Mouse (Mus musculus) midbrain, embryonic 13.5 days (tissue): ENCODE measurements around the gene Emc7. TPM values are rescaled to one million over a fixed set of nuclear protein-coding genes. Genes with fewer than 3 reads are reported as not detected.

ENCODE experiments used
- ATAC-seq: fragments of 200-750 bp; cut with Nextera tagmentation; 2 replicates; pipeline ENCODE4 v1.8.0; 2017; ENCODE audit warnings: mild to moderate bottlenecking, moderate TSS enrichment, moderate library complexity
- H3K27ac ChIP-seq: fragments of 300-500 bp; sonication (generic); 2 replicates; pipeline ENCODE4 v1.5.1; 2015; ENCODE audit warnings: inconsistent platforms, mild to moderate bottlenecking, moderate library complexity
- H3K27me3 ChIP-seq: fragments of 300-500 bp; sonication (generic); 2 replicates; pipeline ENCODE4 v1.6.1; 2015; ENCODE audit warnings: mild to moderate bottlenecking, inconsistent platforms
- H3K36me3 ChIP-seq: fragments of 300-500 bp; sonication (generic); 2 replicates; pipeline ENCODE4 v1.6.1; 2015; ENCODE audit warnings: mild to moderate bottlenecking, inconsistent platforms
- H3K4me1 ChIP-seq: fragments of 300-500 bp; sonication (generic); replicated peaks from 2 replicates; pipeline ENCODE4 v1.6.1; 2015; ENCODE audit warnings: inconsistent platforms
- H3K4me2 ChIP-seq: fragments of 300-500 bp; sonication (generic); replicated peaks from 2 replicates; pipeline ENCODE4 v1.6.1; 2015; ENCODE audit warnings: moderate library complexity, mild to moderate bottlenecking, inconsistent platforms
- H3K4me3 ChIP-seq: fragments of 300-500 bp; sonication (generic); replicated peaks from 2 replicates; pipeline ENCODE4 v1.5.1; 2015; ENCODE audit warnings: mild to moderate bottlenecking, inconsistent platforms
- H3K9ac ChIP-seq: fragments of 300-500 bp; sonication (generic); replicated peaks from 2 replicates; pipeline ENCODE4 v1.6.1; 2015; ENCODE audit warnings: mild to moderate bottlenecking, inconsistent platforms
- H3K9me3 ChIP-seq: fragments of 300-500 bp; sonication (generic); 2 replicates; pipeline ENCODE4 v1.6.1; 2016; ENCODE audit warnings: mild to moderate bottlenecking, inconsistent platforms
- WGBS: fragments of 180-500 bp; shearing (Covaris S2); methylation state at CpG from one replicate; pipeline ENCODE4 v1.1.7; 2015; 5-methylcytosine and 5-hydroxymethylcytosine counted together
- polyA plus RNA-seq: library from polyadenylated mRNA; unstranded; fragments of >200 nt; fragmentation: Nextera tagmentation; extraction: Ambion mirVana; gene quantifications from 2 replicates; pipeline ENCODE4 v1.2.1, GENCODE M21; 2015

Gene Emc7
- polyA plus RNA-seq, 1 experiment from 2014 or later, result 15.7 TPM

GRCm38 (mm10) chr2:112506841-112507435 lies 52.1 kb downstream of the Emc7 start:
- WGBS, result 75% methylated on average over 5 of the region's 5 CpGs
- Histone ChIP-seq H3K27me3 (no peaks in the 10 kb centered on the region), H3K4me2 (no peak overlapping the region), H3K27ac (no peak overlapping the region), H3K4me3 (no peak overlapping the region), H3K4me1 (no peaks in the 10 kb centered on the region), H3K36me3 (no peaks in the 10 kb centered on the region), H3K9ac (no peak overlapping the region), H3K9me3 (no peaks in the 10 kb centered on the region)
- ATAC-seq, result no peak

- no peak overlapping the region for H3K27ac ChIP-seq
- H3K9ac ChIP-seq, result no peak overlapping the region
- no peak for ATAC-seq
- H3K36me3 ChIP-seq, result no peaks in the 10 kb centered on the region
- no peaks in the 10 kb centered on the region for H3K27me3 ChIP-seq
- H3K4me1 ChIP-seq, result no peaks in the 10 kb centered on the region
- no peak overlapping the region for H3K4me3 ChIP-seq
- 95% methylated on average over 1 of the region's 1 CpGs for WGBS
- no peak overlapping the region for H3K4me2 ChIP-seq
- H3K9me3 ChIP-seq, result no peaks in the 10 kb centered on the region
Observed at GRCm38 (mm10) chr2:112507444-112507843, 52.6 kb downstream of the Emc7 start.

- H3K9me3 ChIP-seq, result no peaks in the 10 kb centered on the region
- no peak overlapping the region for H3K27ac ChIP-seq
- H3K4me1 ChIP-seq, result no peaks in the 10 kb centered on the region
- no peak overlapping the region for H3K4me3 ChIP-seq
- no peaks in the 10 kb centered on the region for H3K36me3 ChIP-seq
- WGBS, result 89% methylated on average over 4 of the region's 4 CpGs
- no peak overlapping the region for H3K9ac ChIP-seq
- no peaks in the 10 kb centered on the region for H3K27me3 ChIP-seq
- ATAC-seq, result no peak
- H3K4me2 ChIP-seq, result no peak overlapping the region
Observed at GRCm38 (mm10) chr2:112510140-112510539, 55.3 kb downstream of the Emc7 start.

- no peak overlapping the region for H3K27ac ChIP-seq
- no peak overlapping the region for H3K4me3 ChIP-seq
- ATAC-seq, result no peak
- no peak overlapping the region for H3K4me2 ChIP-seq
- no peaks in the 10 kb centered on the region for H3K36me3 ChIP-seq
- no peaks in the 10 kb centered on the region for H3K9me3 ChIP-seq
- 100% methylated on average over 1 of the region's 1 CpGs for WGBS
- no peaks in the 10 kb centered on the region for H3K4me1 ChIP-seq
- no peak overlapping the region for H3K9ac ChIP-seq
- H3K27me3 ChIP-seq, result no peaks in the 10 kb centered on the region
Observed at GRCm38 (mm10) chr2:112513036-112513435, 58.2 kb downstream of the Emc7 start.

- H3K4me2 ChIP-seq, result no peak overlapping the region
- no peak for ATAC-seq
Observed at GRCm38 (mm10) chr2:112516728-112517127, 61.9 kb downstream of the Emc7 start.

GRCm38 (mm10) chr2:112517218-112517617 lies 62.4 kb downstream of the Emc7 start:
- Histone ChIP-seq H3K27me3 (no peaks in the 10 kb centered on the region), H3K4me1 (no peaks in the 10 kb centered on the region), H3K4me2 (no peak overlapping the region), H3K27ac (no peak overlapping the region), H3K4me3 (no peak overlapping the region), H3K36me3 (no peaks in the 10 kb centered on the region), H3K9me3 (no peaks in the 10 kb centered on the region), H3K9ac (no peak overlapping the region)
- WGBS, result 90% methylated on average over 3 of the region's 3 CpGs
- no peak for ATAC-seq

More at GRCm38 (mm10) chr2:112516728-112517127, 61.9 kb downstream of the Emc7 start:
- no peaks in the 10 kb centered on the region for H3K27me3 ChIP-seq
- 65% methylated on average over 3 of the region's 3 CpGs for WGBS
- H3K4me1 ChIP-seq, result no peaks in the 10 kb centered on the region
- H3K4me3 ChIP-seq, result no peak overlapping the region
- H3K9me3 ChIP-seq, result no peaks in the 10 kb centered on the region
- no peaks in the 10 kb centered on the region for H3K36me3 ChIP-seq
- no peak overlapping the region for H3K9ac ChIP-seq
- H3K27ac ChIP-seq, result no peak overlapping the region

GRCm38 (mm10) chr2:112518541-112518940 lies 63.7 kb downstream of the Emc7 start:
- Histone ChIP-seq H3K9me3 (no peaks in the 10 kb centered on the region), H3K4me3 (no peak overlapping the region), H3K4me2 (no peak overlapping the region), H3K36me3 (no peaks in the 10 kb centered on the region), H3K4me1 (no peaks in the 10 kb centered on the region), H3K27ac (no peak overlapping the region), H3K27me3 (no peaks in the 10 kb centered on the region), H3K9ac (no peak overlapping the region)
- ATAC-seq, result no peak

GRCm38 (mm10) chr2:112520526-112521482 lies 66.0 kb downstream of the Emc7 start:
- no peaks in the 10 kb centered on the region for H3K9me3 ChIP-seq
- ATAC-seq, result no peak

More at GRCm38 (mm10) chr2:112520526-112521482, 66.0 kb downstream of the Emc7 start:
- Histone ChIP-seq H3K27ac (no peak overlapping the region), H3K27me3 (no peaks in the 10 kb centered on the region), H3K4me1 (no peaks in the 10 kb centered on the region), H3K4me3 (no peak overlapping the region), H3K36me3 (no peaks in the 10 kb centered on the region), H3K9ac (no peak overlapping the region), H3K4me2 (no peak overlapping the region)
- WGBS, result 87% methylated on average over 4 of the region's 4 CpGs

Other genes with a start within 250 kb of the Emc7 start
- gene Lpcat4, start 215.5 kb upstream of the Emc7 start, polyA plus RNA-seq, result 13.7 and 13.9 TPM in 2 replicates
- 0.05 TPM in 1 of 2 replicates, not detected in the other for gene Nutm1, start 195.7 kb upstream of the Emc7 start, polyA plus RNA-seq
- 152 and 160 TPM in 2 replicates for gene Nop10, start 193.1 kb upstream of the Emc7 start, polyA plus RNA-seq
- 16.4 TPM in 2 replicates for gene Slc12a6, start 189.2 kb upstream of the Emc7 start, polyA plus RNA-seq
- not detected in 2 replicates for gene Gm21985, start 188.7 kb upstream of the Emc7 start, polyA plus RNA-seq
- 149 and 152 TPM in 2 replicates for gene Emc4, start 87.0 kb upstream of the Emc7 start, polyA plus RNA-seq
- 32.4 and 39.1 TPM in 2 replicates for gene Katnbl1, start 75.8 kb upstream of the Emc7 start, polyA plus RNA-seq
- 0.21 and 0.26 TPM in 2 replicates for gene Chrm5, start 25.8 kb downstream of the Emc7 start, polyA plus RNA-seq
- gene Aven, start 38.0 kb downstream of the Emc7 start, polyA plus RNA-seq, result 2.3 and 3.1 TPM in 2 replicates